Comparison of ENCODE assay signal across 12 mouse cellular contexts in the genomic region with DNA sequence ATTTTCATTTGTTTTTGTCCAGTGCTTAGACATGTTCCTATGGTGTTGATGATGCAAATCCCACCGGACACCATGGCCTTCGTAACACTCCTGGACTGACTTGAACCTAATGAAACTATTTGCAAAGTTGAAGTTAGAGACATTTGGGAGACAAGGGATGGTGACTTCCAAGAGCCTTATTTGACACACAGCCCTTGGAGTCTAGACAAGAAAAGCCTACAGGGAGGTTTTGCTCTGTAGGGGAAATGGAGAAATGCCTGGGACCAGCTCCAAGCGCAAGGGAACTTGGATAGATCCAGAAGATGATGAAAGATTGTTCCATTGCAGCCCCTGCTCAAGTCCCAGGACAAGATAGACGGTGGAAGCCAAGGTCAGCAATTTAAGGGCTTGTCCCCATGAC.
DNase-seq lines count a peak whose midpoint lies in the region; ATAC-seq lines count a peak whose summit lies in the region.
"Had no signal": no experiment of that assay in that cellular context is flagged by ENCODE, and none has a peak within 500 bp of the region (broad histone marks: within the 10 kb centered on the region; RNA-seq: fewer than 3 reads in every experiment).

No protein-coding gene starts in this region.

- H3K9me3 ChIP-seq in kidney, embryonic 15.5 days (replicated peaks), result no peaks in the 10 kb centered on the region
- H3K9me3 ChIP-seq: embryonic facial prominence, embryonic 10.5 days; forebrain, embryonic 12.5 days; liver, embryonic 15.5 days had no signal

- H3K4me3 ChIP-seq in kidney, embryonic 15.5 days (replicated peaks), result no peak overlapping the region
- H3K4me3 ChIP-seq: embryonic facial prominence, embryonic 10.5 days; forebrain, embryonic 12.5 days; liver, embryonic 15.5 days had no signal

- DNase-seq in kidney, adult 9 months, result peak; percentile 8
- DNase-seq in adrenal gland, postnatal 10 days, result peak; percentile 73
- peak; percentile 71 for DNase-seq in gastrocnemius, postnatal 14 days
- peak; percentile 4 for DNase-seq in lung, postnatal 10 days
- DNase-seq in frontal cortex, postnatal 10 days (ENCODE audit: low spot score in 2 of 2), result no peak
- DNase-seq in cerebellum, postnatal 10 days, result no peak
- DNase-seq: cerebellum, adult 2 months had no signal

- 87% methylated on average over 4 of the region's 4 CpGs for WGBS in kidney, embryonic 15.5 days

- no peaks in the 10 kb centered on the region for H3K36me3 ChIP-seq in kidney, embryonic 15.5 days
- H3K36me3 ChIP-seq: embryonic facial prominence, embryonic 10.5 days; forebrain, embryonic 12.5 days; liver, embryonic 15.5 days had no signal

- no peaks in the 10 kb centered on the region for H3K4me1 ChIP-seq in kidney, embryonic 15.5 days
- H3K4me1 ChIP-seq: embryonic facial prominence, embryonic 10.5 days; forebrain, embryonic 12.5 days; liver, embryonic 15.5 days had no signal

- H3K4me2 ChIP-seq in kidney, embryonic 15.5 days, result no peak overlapping the region
- H3K4me2 ChIP-seq: forebrain, embryonic 12.5 days; liver, embryonic 15.5 days had no signal

- H3K27ac ChIP-seq in kidney, embryonic 15.5 days, result no peak overlapping the region
- H3K27ac ChIP-seq: embryonic facial prominence, embryonic 10.5 days; forebrain, embryonic 12.5 days; liver, embryonic 15.5 days had no signal

- H3K27me3 ChIP-seq in kidney, embryonic 15.5 days, result no peaks in the 10 kb centered on the region
- H3K27me3 ChIP-seq: forebrain, embryonic 12.5 days; liver, embryonic 15.5 days had no signal

- no peak for ATAC-seq in kidney, embryonic 15.5 days (replicated peaks; ENCODE audit: low FRiP score)
- ATAC-seq in CD4-positive, CD25-positive, alpha-beta regulatory T cell, adult 4 months, result no peak

- intact Hi-C loops in gastrocnemius, postnatal 14 days (cut with DNase I; ENCODE audit: low total_unique reads), result no loop called here

- no peak overlapping the region for H3K9ac ChIP-seq in kidney, embryonic 15.5 days
- H3K9ac ChIP-seq: forebrain, embryonic 12.5 days; liver, embryonic 15.5 days had no signal

Comparison
In these comparisons a context has a peak if more than half of its experiments do, and no peak if none do; other contexts are left out.
1. DNase-seq: peak in kidney, adult 9 months (single experiment), adrenal gland, postnatal 10 days (single experiment), gastrocnemius, postnatal 14 days (single experiment) and lung, postnatal 10 days (single experiment); none in frontal cortex, postnatal 10 days (0 of 2) and cerebellum, postnatal 10 days (0 of 2).